Mouse (Mus musculus) heart, embryonic 10.5 days (tissue): ENCODE results near the gene Erbb2. TPM values are rescaled to one million over a fixed set of nuclear protein-coding genes. Genes with fewer than 3 reads are reported as not detected.

Experiments
- DNase-seq: peaks from one replicate; pipeline ENCODE4 v3.0.0-alpha.2; 2017; ENCODE audit warnings: low spot score
- H3K27ac ChIP-seq: fragments of 300-500 bp; sonication (generic); 2 replicates; pipeline ENCODE4 v1.5.1; 2016; ENCODE audit warnings: mild to moderate bottlenecking
- H3K27me3 ChIP-seq: fragments of 300-500 bp; sonication (generic); 2 replicates; pipeline ENCODE4 v1.6.1; 2016; ENCODE audit warnings: mild to moderate bottlenecking; ENCODE audit not compliant: poor library complexity, insufficient read depth, severe bottlenecking
- H3K36me3 ChIP-seq: fragments of 300-500 bp; sonication (generic); 2 replicates; pipeline ENCODE4 v1.6.1; 2016; ENCODE audit warnings: mild to moderate bottlenecking, moderate library complexity
- H3K4me1 ChIP-seq: fragments of 300-500 bp; sonication (generic); 2 replicates; pipeline ENCODE4 v1.6.1; 2016; ENCODE audit warnings: mild to moderate bottlenecking
- H3K4me3 ChIP-seq: fragments of 300-500 bp; sonication (generic); 2 replicates; pipeline ENCODE4 v1.5.1; 2016; ENCODE audit warnings: mild to moderate bottlenecking, moderate library complexity
- H3K9me3 ChIP-seq: fragments of 300-500 bp; sonication (generic); 2 replicates; pipeline ENCODE4 v1.6.1; 2016; ENCODE audit warnings: mild to moderate bottlenecking, moderate library complexity
- WGBS: fragments of 180-500 bp; shearing (Covaris S2); methylation state at CpG from one replicate; pipeline ENCODE4 v1.1.7; 2016; 5-methylcytosine and 5-hydroxymethylcytosine counted together
- polyA plus RNA-seq: library from polyadenylated mRNA; unstranded; fragments of >200 nt; fragmentation: Nextera tagmentation; extraction: Ambion mirVana; gene quantifications from 2 replicates; pipeline ENCODE4 v1.2.1, GENCODE M21; 2016

The Erbb2 gene
- polyA plus RNA-seq, 1 experiment from 2014 or later, result 47.4 TPM

GRCm38 (mm10) chr11:98457367-98458120 lies 45.3 kb downstream of the Erbb2 start:
- Histone ChIP-seq H3K4me1 (peaks cover 19% of the 10 kb centered on the region), H3K9me3 (no peaks in the 10 kb centered on the region), H3K36me3 (0 out of 2 replicates have a peak, but pooled peaks cover 7% of the 10 kb centered on the region), H3K27me3 (peaks cover 56% of the 10 kb centered on the region), H3K27ac (peak overlapping the region; percentile 89), H3K4me3 (peak overlapping the region; percentile 74)
- peak; percentile 94 for DNase-seq
- under 1% methylated on average over 57 of the region's 64 CpGs for WGBS

- Histone ChIP-seq H3K27ac (peak overlapping the region; percentile 89), H3K4me1 (peaks cover 19% of the 10 kb centered on the region)
- WGBS, result 2% methylated on average over 26 of the region's 30 CpGs
These were observed 46.1 kb downstream of the Erbb2 start for GRCm38 (mm10) chr11:98458121-98458990.

GRCm38 (mm10) chr11:98459071-98459741 lies 46.9 kb downstream of the Erbb2 start:
- H3K4me3 ChIP-seq, result no peak overlapping the region
- H3K9me3 ChIP-seq, result no peaks in the 10 kb centered on the region
- H3K36me3 ChIP-seq, result 0 out of 2 replicates have a peak, but pooled peaks cover 1% of the 10 kb centered on the region
- DNase-seq, result no peak
- peaks cover 19% of the 10 kb centered on the region for H3K4me1 ChIP-seq
- peaks cover 56% of the 10 kb centered on the region for H3K27me3 ChIP-seq
- H3K27ac ChIP-seq, result no peak overlapping the region
- 13% methylated on average over 11 of the region's 11 CpGs for WGBS

More at GRCm38 (mm10) chr11:98458121-98458990, 46.1 kb downstream of the Erbb2 start:
- H3K27me3 ChIP-seq, result peaks cover 57% of the 10 kb centered on the region
- H3K9me3 ChIP-seq, result no peaks in the 10 kb centered on the region
- DNase-seq, result no peak
- 0 out of 2 replicates have a peak, but pooled peaks cover 7% of the 10 kb centered on the region for H3K36me3 ChIP-seq
- peak overlapping the region; percentile 74 for H3K4me3 ChIP-seq

- Histone ChIP-seq H3K4me3 (no peak overlapping the region), H3K4me1 (peaks cover 19% of the 10 kb centered on the region), H3K27me3 (peaks cover 58% of the 10 kb centered on the region), H3K9me3 (no peaks in the 10 kb centered on the region), H3K36me3 (no peaks in the 10 kb centered on the region), H3K27ac (no peak overlapping the region)
- DNase-seq, result no peak
- WGBS, result 74% methylated on average over 9 of the region's 9 CpGs
These were observed 47.6 kb downstream of the Erbb2 start for GRCm38 (mm10) chr11:98459860-98460259.

- Histone ChIP-seq H3K27ac (no peak overlapping the region), H3K4me1 (peaks cover 19% of the 10 kb centered on the region), H3K27me3 (peaks cover 64% of the 10 kb centered on the region), H3K36me3 (no peaks in the 10 kb centered on the region), H3K9me3 (no peaks in the 10 kb centered on the region), H3K4me3 (no peak overlapping the region)
- DNase-seq, result no peak
- 45% methylated on average over 6 of the region's 6 CpGs for WGBS
These were observed 48.9 kb downstream of the Erbb2 start for GRCm38 (mm10) chr11:98461109-98461720.

- peaks cover 69% of the 10 kb centered on the region for H3K27me3 ChIP-seq
- WGBS, result 83% methylated on average over 6 of the region's 6 CpGs
These were observed 50.0 kb downstream of the Erbb2 start for GRCm38 (mm10) chr11:98462255-98462654.

GRCm38 (mm10) chr11:98463911-98464310 lies 51.6 kb downstream of the Erbb2 start:
- Histone ChIP-seq H3K9me3 (no peaks in the 10 kb centered on the region), H3K27ac (no peak overlapping the region), H3K27me3 (peaks cover 58% of the 10 kb centered on the region), H3K36me3 (no peaks in the 10 kb centered on the region), H3K4me3 (no peak overlapping the region), H3K4me1 (peaks cover under 1% of the 10 kb centered on the region)
- no peak for DNase-seq
- 86% methylated on average over 9 of the region's 9 CpGs for WGBS

More at GRCm38 (mm10) chr11:98462255-98462654, 50.0 kb downstream of the Erbb2 start:
- DNase-seq, result no peak
- no peak overlapping the region for H3K4me3 ChIP-seq
- H3K9me3 ChIP-seq, result no peaks in the 10 kb centered on the region
- H3K36me3 ChIP-seq, result no peaks in the 10 kb centered on the region
- peaks cover 15% of the 10 kb centered on the region for H3K4me1 ChIP-seq
- H3K27ac ChIP-seq, result no peak overlapping the region

GRCm38 (mm10) chr11:98464516-98464915 lies 52.2 kb downstream of the Erbb2 start:
- Histone ChIP-seq H3K36me3 (no peaks in the 10 kb centered on the region), H3K4me3 (no peak overlapping the region), H3K27ac (no peak overlapping the region), H3K27me3 (peaks cover 52% of the 10 kb centered on the region), H3K4me1 (no peaks in the 10 kb centered on the region), H3K9me3 (no peaks in the 10 kb centered on the region)
- DNase-seq, result no peak
- 73% methylated on average over 6 of the region's 6 CpGs for WGBS

GRCm38 (mm10) chr11:98469761-98470714 lies 57.8 kb downstream of the Erbb2 start:
- peaks cover 13% of the 10 kb centered on the region; the same call in 1 of the 2 replicates for H3K27me3 ChIP-seq
- no peak overlapping the region for H3K27ac ChIP-seq
- WGBS, result 74% methylated on average over 22 of the region's 22 CpGs
- H3K9me3 ChIP-seq, result no peaks in the 10 kb centered on the region
- peaks cover 9% of the 10 kb centered on the region; the same call in 1 of the 2 replicates for H3K4me1 ChIP-seq
- DNase-seq, result no peak
- no peaks in the 10 kb centered on the region for H3K36me3 ChIP-seq
- no peak overlapping the region for H3K4me3 ChIP-seq

GRCm38 (mm10) chr11:98470795-98471194 lies 58.5 kb downstream of the Erbb2 start:
- Histone ChIP-seq H3K4me3 (no peak overlapping the region), H3K4me1 (peaks cover 9% of the 10 kb centered on the region; the same call in 1 of the 2 replicates), H3K9me3 (no peaks in the 10 kb centered on the region), H3K36me3 (no peaks in the 10 kb centered on the region), H3K27me3 (peaks cover 9% of the 10 kb centered on the region; the same call in 1 of the 2 replicates), H3K27ac (no peak overlapping the region)
- WGBS, result 71% methylated on average over 6 of the region's 6 CpGs
- no peak for DNase-seq

GRCm38 (mm10) chr11:98472696-98473095 lies 60.4 kb downstream of the Erbb2 start:
- Histone ChIP-seq H3K4me1 (peaks cover 12% of the 10 kb centered on the region), H3K4me3 (no peak overlapping the region), H3K27ac (no peak overlapping the region), H3K36me3 (no peaks in the 10 kb centered on the region), H3K27me3 (no peaks in the 10 kb centered on the region), H3K9me3 (no peaks in the 10 kb centered on the region)
- 74% methylated on average over 4 of the region's 4 CpGs for WGBS
- no peak for DNase-seq
